Mouse (Mus musculus): ENCODE measurements around the gene Ccdc92b. TPM values are rescaled to one million over a fixed set of nuclear protein-coding genes. Genes with fewer than 3 reads are reported as not detected.
A peak's percentile ranks its signal among the peaks of the same experiment; 100 is the strongest.

The Ccdc92b gene
- total RNA-seq, 2 experiments from 2014 or later: 28.5 to 31.2 TPM

DNA sequence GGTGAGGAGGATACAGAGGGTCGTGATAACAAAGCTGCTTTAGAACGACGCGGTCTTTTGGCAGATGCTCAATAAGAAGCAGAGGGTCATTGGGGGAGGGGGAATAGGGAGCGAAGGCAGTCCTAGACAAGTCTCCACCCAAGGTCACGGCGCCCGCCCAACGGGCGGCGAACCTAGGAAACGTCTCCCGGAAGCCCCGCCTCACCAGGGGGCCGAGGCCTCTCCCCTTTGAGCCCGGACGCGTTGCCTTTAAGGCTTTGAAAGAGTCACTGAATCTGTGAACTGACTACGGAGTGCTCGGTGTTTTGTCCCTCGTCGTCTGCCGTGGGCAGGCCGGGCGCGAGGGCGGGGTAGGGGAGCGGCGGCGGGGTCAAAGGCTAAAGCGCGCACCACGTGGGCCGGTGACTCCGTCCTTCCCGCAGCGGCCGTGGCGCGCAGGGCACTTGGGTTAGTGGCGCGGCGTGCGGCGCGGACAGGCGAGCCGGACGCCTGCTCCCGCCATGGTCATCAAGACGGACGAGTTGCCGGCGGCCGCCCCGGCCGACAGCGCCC is 29.8 kb downstream of the Ccdc92b start, which contains the start of gene Cluh:
Gene Cluh, plus strand, starts transcription at position 401 of the 552 bp plus-strand sequence.
- intact Hi-C loops (cut with DNase I): no loop called here
- peak; percentile 99 to 100 for DNase-seq (ENCODE audit: low spot score in 2 of 2)

DNA sequence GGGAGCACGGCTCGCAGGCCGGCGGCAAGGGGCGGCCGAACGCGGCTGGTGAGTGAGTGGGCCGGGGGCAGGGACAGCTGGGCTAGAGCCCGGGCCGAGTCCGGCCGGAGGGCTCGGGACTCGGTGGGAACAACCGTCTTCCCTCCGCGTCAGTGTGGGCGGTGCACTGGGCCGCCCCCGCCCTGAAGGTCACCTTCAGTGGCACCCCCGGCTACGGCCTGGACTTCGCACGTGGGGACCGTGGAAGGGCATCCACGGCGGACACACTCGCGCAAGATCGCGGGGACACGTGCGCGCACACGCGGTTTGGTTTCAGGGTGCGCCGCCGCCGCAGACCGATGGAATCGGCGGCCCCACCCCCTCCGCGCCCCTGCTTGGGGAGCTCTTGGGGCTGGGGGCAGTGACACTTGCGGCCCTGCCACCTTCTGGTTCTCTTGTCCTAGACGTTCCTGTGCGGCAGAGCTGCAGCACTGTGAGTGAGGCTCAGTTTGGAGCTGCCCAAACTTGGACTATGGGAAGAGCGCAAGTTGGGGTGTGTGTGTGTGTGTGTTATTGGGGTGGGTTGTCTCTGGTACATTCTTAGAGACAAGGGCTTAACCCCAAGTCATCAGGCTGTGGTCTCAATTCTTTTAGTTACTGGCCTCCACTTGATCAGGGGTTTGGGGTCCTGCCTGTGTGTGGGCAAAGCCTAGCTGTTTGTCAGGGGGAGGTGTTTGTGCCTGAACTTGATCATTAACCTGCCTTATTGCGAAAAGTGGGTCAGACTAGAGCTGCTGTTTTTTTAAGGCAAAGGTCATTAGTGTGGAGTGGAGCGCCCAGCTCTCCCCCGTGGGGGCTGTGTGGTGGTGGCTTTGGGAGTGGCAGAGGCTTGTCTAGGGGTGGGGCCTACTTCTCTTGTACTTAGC is 30.5 kb downstream of the Ccdc92b start:
- peak in 1 of 2 experiments; percentile 42 for DNase-seq (ENCODE audit: low spot score in 2 of 2)
- intact Hi-C loops (cut with DNase I): loop anchor here (5.0 kb wide), 1 partner anchor 72 kb away; the partner anchor contains the start of gene Pafah1b1

DNA sequence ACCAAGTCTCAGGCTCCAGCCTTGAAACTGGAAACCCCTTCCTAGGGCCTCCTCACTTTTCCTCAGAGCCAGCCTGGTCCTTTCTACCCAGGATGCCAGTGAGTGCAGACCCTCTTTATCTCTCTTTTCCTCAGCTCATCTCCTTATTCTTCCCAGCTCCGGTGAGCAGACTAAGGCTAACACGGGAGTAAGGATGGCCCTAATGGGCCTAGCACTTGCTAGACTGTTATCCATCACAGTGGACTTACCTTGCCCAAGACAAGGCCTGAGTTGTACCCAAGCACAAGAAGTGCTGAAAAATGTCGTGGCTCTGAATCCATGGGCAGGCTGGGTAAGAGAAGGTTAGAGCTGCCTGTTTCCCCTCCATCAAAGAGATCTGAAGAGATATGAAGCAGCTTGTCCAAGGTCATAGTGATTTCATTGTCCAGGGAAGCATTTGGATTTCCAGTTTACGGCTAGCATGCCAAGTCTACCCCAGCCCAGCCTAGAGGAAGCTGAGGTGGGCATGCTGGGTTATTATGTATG is 31.2 kb downstream of the Ccdc92b start:
- intact Hi-C loops (cut with DNase I): loop anchor here (5.0 kb wide), 1 partner anchor 72 kb away; the partner anchor contains the start of gene Pafah1b1

DNA sequence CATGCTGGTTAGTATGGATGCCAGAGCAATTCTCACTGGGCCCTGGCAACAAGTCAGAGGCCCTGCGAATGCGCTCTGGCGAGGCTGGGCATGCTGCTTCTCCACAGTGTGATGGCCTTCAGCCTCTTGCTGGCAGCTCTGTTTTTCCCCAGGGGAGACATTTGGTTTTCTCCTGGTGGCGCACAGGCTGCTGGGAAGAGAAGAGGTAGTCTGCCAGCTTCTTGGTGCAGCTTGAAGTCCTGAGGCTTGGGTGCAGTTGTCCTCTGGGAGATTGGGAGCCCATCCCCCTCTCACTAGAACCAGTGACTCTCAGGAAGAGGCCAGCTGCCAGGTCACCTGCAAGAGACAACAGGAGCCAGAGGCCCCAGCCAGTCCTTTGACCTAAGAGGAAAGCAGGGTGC is 33.4 kb downstream of the Ccdc92b start:
- intact Hi-C loops (cut with DNase I): loop anchor here (5.0 kb wide), 1 partner anchor 70 kb away; the partner anchor contains the start of gene Pafah1b1
- peak in 1 of 2 experiments; percentile 36 for DNase-seq (ENCODE audit: low spot score in 2 of 2)

More for the DNA sequence above, 31.2 kb downstream of the Ccdc92b start:
- no peak for DNase-seq (ENCODE audit: low spot score in 2 of 2)

DNA sequence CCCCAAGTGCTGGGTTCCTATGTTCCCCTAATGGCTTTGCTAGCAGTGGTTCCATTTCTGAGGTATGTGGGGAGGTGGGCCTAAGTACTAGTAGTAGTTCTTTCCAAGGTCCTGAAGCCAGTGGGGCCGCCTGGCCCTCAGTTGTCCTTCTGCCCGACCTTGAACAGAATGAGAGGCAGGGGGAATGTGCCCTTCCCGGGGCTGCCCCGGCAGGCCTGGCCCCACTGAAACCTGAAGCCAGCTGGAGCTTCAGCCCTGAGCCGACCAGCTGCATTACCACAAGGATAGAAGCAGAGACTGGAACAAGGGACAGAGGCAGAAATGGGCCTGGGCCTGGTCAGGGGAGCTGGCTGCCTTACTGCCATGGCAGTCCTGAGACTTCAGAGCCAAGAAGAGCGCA is 34.0 kb downstream of the Ccdc92b start:
- intact Hi-C loops (cut with DNase I): loop anchor here (5.0 kb wide), 1 partner anchor 69 kb away; the partner anchor contains the start of gene Pafah1b1
- no peak for DNase-seq (ENCODE audit: low spot score in 2 of 2)

DNA sequence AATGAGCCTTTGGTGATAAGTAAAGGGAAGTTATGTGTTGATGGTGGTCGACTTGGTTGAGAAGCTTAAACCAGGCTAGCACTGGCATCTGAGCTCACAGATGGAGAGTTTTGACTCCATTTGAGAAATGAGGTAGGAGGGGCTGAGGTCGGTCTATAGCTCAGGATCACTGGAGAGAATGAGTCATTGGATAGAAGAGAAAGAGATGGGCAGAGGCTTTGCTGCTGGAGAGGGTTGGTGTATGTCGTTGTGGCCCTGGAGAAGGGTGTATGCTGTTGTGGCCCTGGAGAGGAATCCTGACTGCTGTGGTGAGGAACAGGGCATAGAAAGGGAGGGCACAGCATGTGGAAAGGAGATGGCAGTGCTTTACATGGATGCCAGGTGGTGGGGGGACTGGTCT is 36.5 kb downstream of the Ccdc92b start:
- DNase-seq (ENCODE audit: low spot score in 2 of 2): no peak
- intact Hi-C loops (cut with DNase I): no loop called here

DNA sequence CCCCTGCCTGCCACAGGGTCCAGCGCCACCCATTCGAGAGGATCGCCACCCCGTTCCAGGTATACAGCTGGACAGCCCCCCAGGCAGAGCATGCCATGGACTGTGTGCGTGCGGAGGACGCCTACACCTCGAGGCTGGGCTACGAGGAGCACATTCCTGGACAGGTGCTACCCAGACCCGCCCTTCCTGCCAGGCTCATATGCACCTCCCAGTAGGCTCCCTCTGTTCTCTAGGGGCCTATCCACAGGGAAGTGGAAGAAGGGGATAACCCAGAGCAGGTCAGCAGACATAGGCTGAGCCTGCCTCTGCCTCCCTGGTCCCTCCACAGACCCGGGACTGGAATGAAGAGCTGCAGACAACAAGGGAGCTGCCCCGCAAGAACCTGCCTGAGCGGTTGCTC is 40.9 kb downstream of the Ccdc92b start:
- intact Hi-C loops (cut with DNase I): no loop called here
- DNase-seq (ENCODE audit: low spot score in 2 of 2): no peak

DNA sequence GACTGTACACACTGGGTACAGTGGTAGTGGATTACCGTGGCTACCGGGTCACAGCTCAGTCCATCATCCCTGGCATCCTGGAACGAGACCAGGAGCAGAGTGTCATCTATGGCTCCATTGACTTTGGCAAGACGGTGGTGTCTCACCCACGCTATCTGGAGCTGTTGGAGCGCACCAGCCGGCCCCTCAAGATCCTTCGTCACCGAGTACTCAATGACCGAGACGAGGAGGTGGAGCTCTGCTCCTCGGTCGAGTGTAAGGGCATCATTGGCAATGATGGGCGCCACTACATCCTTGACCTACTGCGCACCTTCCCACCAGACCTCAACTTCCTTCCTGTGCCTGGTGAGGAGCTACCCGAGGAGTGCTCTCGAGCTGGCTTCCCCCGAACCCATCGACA is 42.2 kb downstream of the Ccdc92b start:
- intact Hi-C loops (cut with DNase I): no loop called here
- no peak for DNase-seq (ENCODE audit: low spot score in 2 of 2)

DNA sequence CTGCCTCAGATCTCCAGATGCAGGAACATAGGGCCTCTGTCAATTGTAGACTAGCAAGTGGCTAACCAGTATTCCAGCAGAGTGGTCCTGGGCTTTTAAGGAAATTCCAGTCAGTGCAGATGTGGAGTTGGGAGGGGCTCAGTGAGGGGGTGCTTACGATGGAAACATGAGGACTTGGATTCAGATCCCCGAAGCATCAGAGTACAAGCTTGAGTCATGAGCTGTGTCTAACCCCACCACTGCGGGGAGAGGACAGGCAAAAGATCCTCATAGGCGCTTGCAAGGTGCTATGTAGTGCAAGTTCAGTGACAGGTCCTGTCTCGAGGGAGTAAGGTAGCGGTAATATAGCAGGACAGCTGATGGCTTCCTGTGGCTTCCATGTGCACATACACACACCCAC is 42.8 kb downstream of the Ccdc92b start:
- DNase-seq (ENCODE audit: low spot score in 2 of 2): no peak
- intact Hi-C loops (cut with DNase I): no loop called here

DNA sequence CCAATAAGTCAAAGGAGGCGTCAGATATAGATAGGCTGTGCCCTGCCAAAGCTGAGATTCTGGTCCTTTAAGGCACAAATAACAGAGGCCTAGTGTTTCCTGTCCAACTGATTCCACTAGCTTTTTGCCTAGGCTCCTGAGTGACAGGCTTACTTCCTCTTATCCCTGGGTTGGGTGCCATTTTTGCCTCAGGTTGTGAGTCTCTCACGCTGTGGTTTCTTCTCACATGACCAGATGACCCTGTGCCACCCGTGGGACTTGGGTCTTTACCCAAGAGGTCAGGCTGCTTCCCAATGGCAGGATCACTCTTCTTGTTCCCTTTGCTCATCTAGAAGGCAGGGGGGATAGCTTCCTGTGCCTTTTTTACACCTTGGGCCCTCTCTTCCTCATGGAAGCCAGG is 44.9 kb downstream of the Ccdc92b start:
- no peak for DNase-seq (ENCODE audit: low spot score in 2 of 2)
- intact Hi-C loops (cut with DNase I): no loop called here

DNA sequence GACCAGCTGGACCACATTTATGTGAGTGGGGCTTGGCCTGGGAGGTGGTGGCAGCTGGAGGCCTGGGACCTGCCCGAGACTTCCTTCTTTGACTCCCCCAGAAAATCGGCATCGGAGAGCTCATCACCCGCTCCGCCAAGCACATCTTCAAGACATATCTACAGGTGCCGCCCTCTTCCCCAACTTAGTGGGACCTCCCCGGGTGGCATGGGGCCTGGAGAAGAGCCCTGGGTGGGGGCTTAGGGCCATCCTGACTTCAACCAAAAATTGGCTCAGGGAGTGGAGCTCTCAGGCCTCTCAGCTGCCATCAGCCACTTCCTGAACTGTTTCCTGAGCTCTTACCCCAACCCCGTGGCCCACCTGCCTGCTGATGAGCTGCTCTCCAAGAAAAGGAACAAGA is 45.5 kb downstream of the Ccdc92b start:
- no peak for DNase-seq (ENCODE audit: low spot score in 2 of 2)
- intact Hi-C loops (cut with DNase I): no loop called here

DNA sequence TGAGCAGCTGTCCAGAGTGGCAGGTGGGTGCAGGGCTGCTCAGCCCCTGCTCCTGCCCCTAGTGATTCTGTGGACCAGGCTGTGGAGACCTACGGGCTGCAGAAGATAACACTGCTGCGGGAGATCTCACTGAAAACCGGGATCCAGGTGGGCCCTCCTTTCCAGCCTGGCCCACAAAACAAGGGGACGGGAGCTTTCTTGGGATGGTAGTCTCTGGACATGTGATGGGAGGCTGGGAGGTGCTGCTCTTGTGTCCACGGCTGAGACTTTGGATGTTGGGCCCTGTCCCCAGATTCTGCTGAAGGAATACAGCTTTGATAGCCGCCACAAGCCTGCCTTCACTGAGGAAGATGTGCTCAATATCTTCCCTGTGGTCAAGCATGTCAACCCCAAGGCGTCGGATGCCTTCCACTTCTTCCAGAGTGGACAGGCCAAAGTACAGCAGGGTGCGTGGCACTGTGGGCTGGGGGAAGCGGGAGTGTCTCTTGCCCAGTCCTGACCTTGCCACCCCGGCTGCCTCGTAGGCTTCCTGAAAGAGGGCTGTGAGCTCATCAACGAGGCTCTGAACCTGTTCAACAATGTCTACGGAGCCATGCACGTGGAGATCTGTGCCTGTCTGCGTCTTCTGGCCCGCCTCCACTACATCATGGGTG is 46.4 kb downstream of the Ccdc92b start:
- intact Hi-C loops (cut with DNase I): no loop called here
- DNase-seq (ENCODE audit: low spot score in 2 of 2): peak in 1 of 2 experiments; percentile 2

DNA sequence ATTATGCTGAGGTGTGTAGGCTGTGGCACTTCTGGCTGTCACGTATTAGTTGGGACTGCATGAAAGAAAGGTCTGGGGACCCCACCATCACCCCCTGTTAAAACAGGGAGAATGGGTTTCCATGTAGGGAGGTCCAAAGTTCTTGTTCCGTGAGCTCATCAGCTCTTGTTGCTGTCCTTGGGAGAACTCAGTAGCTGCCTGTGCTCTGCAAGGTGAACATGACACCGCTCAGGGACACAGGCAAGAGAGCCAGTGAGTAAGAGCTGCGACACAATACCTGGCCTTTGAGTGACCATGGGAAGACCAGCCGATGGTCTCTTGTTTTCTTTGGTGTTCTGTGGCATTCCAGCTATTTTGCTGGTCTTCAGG is 46.9 kb downstream of the Ccdc92b start:
- DNase-seq (ENCODE audit: low spot score in 2 of 2): peak in 1 of 2 experiments; percentile 1
- intact Hi-C loops (cut with DNase I): no loop called here

DNA sequence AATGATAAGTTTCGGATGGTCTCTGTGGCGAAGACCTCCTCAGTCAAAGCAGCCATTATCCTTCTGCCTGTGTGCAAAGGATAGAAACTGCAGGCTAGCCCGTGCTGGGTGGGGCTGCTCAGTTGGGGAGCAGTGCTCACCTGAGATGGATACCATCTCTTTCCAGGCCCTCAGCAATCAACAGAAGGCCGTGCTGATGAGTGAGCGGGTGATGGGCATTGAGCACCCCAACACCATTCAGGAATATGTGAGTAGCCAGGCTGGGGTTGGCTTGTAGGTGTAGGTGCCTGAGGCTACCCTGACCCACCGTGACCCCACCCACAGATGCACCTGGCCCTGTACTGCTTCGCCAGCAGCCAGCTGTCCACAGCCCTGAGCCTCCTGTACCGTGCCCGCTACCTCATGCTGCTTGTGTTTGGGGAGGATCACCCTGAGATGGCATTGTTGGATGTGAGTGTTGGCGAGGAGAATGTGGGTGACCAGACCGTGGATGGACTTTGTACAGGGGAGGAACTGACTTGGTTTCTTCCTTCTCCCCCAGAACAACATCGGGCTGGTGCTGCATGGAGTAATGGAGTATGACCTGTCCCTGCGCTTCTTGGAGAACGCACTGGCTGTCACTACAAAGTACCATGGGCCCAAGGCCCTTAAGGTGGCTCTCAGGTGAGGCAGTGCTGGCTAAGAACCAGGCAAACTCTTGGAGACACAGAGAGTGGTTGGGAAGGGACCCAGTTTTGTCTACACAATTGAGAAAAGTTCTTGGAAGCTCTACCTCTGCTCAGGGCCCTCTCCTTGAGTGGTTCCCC is 47.6 kb downstream of the Ccdc92b start:
- DNase-seq (ENCODE audit: low spot score in 2 of 2): peak in 1 of 2 experiments; percentile 2

DNA sequence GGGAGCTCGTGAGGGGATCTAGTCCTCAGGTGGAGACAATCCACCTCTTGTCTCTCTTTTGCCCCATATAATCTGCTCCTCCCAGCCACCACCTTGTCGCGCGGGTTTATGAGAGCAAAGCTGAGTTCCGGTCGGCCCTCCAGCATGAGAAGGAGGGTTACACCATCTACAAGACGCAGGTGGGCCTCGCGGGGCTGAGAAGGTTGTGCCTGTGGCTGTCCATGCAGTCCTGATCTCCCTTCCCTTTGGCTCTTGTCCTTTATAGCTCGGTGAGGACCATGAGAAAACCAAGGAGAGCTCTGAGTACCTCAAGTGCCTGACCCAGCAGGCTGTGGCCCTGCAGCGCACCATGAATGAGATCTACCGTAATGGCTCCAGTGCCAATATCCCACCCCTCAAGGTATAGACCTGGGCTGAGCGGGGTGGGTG is 48.2 kb downstream of the Ccdc92b start:
- DNase-seq (ENCODE audit: low spot score in 2 of 2): no peak
- intact Hi-C loops (cut with DNase I): no loop called here

More for the DNA sequence above, 47.6 kb downstream of the Ccdc92b start:
- intact Hi-C loops (cut with DNase I): no loop called here

DNA sequence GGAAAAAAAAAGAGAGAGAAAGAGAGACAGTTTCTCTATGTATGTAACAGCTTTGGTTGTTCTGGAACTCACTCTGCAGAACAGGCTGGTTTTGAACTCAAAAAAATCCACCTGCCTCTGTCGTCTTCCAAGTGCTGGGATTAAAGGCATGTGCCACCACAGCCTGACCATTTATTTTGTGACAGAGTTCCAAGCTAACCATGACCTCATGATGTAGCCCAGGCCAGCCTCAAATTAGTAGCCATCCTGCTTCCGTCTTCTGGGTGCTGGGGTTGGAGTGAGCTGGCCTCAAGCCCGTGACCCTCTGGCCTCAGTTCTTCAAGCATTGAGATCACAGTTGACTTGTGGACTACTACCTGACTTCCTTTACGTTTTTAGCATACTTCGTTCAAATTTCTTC is 49.1 kb downstream of the Ccdc92b start:
- DNase-seq (ENCODE audit: low spot score in 2 of 2): no peak
- intact Hi-C loops (cut with DNase I): no loop called here

DNA sequence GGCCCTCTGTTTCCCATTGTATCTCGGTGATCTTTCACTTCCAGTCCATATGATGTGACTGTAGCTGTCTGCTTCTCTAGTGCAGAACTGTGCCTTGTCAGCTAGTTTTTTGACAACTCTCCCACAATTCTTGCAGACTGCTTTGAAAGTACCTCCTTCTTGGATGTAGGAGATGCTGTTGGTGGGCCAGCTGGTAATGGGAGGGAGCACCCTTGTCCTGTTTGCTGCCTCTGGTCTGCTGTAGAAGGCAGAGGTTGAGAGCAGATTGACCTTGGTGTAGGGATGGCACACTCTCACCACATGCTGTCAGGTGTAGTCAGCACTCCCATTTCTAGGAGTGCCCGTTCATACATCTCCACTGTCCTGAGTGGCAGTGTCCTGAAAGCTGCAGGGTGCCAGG is 49.6 kb downstream of the Ccdc92b start:
- no peak for DNase-seq (ENCODE audit: low spot score in 2 of 2)

DNA sequence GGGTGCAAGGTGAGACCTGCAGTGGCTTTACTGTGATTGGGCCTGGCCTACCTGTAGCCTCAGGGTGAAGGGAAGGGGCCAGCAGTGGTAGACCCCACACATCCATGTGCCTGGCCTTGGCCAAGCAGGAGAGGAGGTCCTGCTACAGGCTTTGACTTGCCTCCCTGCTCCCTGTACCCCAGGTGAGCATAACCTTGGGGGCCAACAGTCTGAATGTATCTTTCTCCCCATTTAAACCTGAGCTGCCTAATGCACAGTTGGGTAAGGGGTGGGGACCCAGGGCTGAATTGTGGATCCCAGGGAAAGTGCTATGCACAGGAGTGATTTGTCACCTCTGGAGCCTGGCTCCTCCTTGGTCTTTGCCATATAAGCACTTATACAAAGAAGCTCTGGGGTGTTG is 50.7 kb downstream of the Ccdc92b start:
- intact Hi-C loops (cut with DNase I): loop anchor here (10.0 kb wide), 1 partner anchor 105 kb away; the partner anchor contains the start of gene Mettl16
- no peak for DNase-seq (ENCODE audit: low spot score in 2 of 2)

More for the DNA sequence above, 49.6 kb downstream of the Ccdc92b start:
- intact Hi-C loops (cut with DNase I): no loop called here

DNA sequence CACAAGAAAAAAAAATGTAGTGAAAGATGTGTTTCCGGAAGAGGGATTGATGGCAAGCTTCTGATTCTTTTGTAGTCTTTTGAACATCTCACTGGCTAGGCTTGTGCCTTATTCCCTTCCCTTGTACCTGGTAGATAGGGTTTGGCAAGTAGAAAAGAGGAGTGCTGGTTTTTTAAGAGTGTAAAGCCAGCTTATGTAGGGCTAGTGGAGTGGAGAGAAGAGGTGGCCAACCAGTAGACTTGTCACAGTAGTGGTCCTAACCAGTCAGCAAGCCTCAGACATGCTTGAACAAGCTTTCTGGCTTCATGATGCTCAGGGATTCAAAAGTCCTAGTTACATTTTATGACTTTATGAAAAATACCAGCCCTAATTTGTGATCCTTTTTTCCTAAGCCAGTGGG is 51.6 kb downstream of the Ccdc92b start:
- intact Hi-C loops (cut with DNase I): loop anchor here (10.0 kb wide), 1 partner anchor 104 kb away; the partner anchor contains the start of gene Mettl16

More for the DNA sequence above, 51.6 kb downstream of the Ccdc92b start:
- DNase-seq (ENCODE audit: low spot score in 2 of 2): peak in 1 of 2 experiments; percentile 1
